Mouse (Mus musculus) ZHBTc4 (cell line): ENCODE results near the gene Metrn.
"Not testable (repeated sequence)": the region's sequence is repeated elsewhere in the genome, so short reads cannot be mapped to it uniquely, and the experiment has no call there.

Experiments
- DNase-seq: peaks from one replicate; pipeline ENCODE4 v3.0.0-alpha.2; 2011; ENCODE audit warnings: low read depth, low spot score

The Metrn gene

GRCm38 (mm10) chr17:25808789-25809605 lies 12.1 kb upstream of the Metrn start, which contains the start of gene Fbxl16:
Fbxl16 (plus strand) TSS chr17:25809085.
- DNase-seq: peak; percentile 96

GRCm38 (mm10) chr17:25808028-25808427 lies 11.1 kb upstream of the Metrn start:
- DNase-seq: no peak

GRCm38 (mm10) chr17:25807452-25807851 lies 10.5 kb upstream of the Metrn start:
- not testable (repeated sequence) for DNase-seq

GRCm38 (mm10) chr17:25806507-25806906 lies 9.6 kb upstream of the Metrn start:
- DNase-seq: no peak

GRCm38 (mm10) chr17:25802825-25803517 lies 6.0 kb upstream of the Metrn start:
- DNase-seq: peak; percentile 39

GRCm38 (mm10) chr17:25801029-25801428 lies 4.1 kb upstream of the Metrn start:
- peak; percentile 82 for DNase-seq

- no peak for DNase-seq
Observed at GRCm38 (mm10) chr17:25796211-25796771, 645 bp downstream of the Metrn start.

GRCm38 (mm10) chr17:25795609-25796092 lies 1.3 kb downstream of the Metrn start, which contains the start of gene AC134908.4:
AC134908.4 (minus strand) TSS chr17:25795659.
- no peak for DNase-seq

- no peak for DNase-seq
Observed at GRCm38 (mm10) chr17:25794998-25795397, 1.9 kb downstream of the Metrn start.

- no peak for DNase-seq
Observed at GRCm38 (mm10) chr17:25794197-25794596, 2.7 kb downstream of the Metrn start.

GRCm38 (mm10) chr17:25792615-25793014 lies 4.3 kb downstream of the Metrn start, which contains the start of gene Fam173a:
Fam173a (minus strand) TSS chr17:25792901.
- DNase-seq: peak; percentile 41

- peak; percentile 81 for DNase-seq
Observed at GRCm38 (mm10) chr17:25791843-25792527, 5.0 kb downstream of the Metrn start.

GRCm38 (mm10) chr17:25791320-25791842 lies 5.6 kb downstream of the Metrn start:
- DNase-seq: peak; percentile 47

GRCm38 (mm10) chr17:25786781-25787504 lies 10.0 kb downstream of the Metrn start:
- DNase-seq: no peak

GRCm38 (mm10) chr17:25786280-25786679 lies 10.7 kb downstream of the Metrn start, which contains the start of gene Ccdc78:
Ccdc78 (plus strand) TSS chr17:25786580.
- no peak for DNase-seq

GRCm38 (mm10) chr17:25785281-25785745 lies 11.6 kb downstream of the Metrn start, which contains the start of gene Haghl:
Haghl (minus strand) TSS chr17:25785673.
- peak; percentile 97 for DNase-seq

- no peak for DNase-seq
Observed at GRCm38 (mm10) chr17:25783861-25784574, 12.9 kb downstream of the Metrn start.

- no peak for DNase-seq
Observed at GRCm38 (mm10) chr17:25783086-25783485, 13.8 kb downstream of the Metrn start.

- DNase-seq: no peak
Observed at GRCm38 (mm10) chr17:25781339-25781738, 15.6 kb downstream of the Metrn start.

GRCm38 (mm10) chr17:25777948-25778347 lies 19.0 kb downstream of the Metrn start:
- DNase-seq: no peak
